Mouse (Mus musculus) urinary bladder, postnatal 25 days (tissue): Measurements from ENCODE around the gene Adgrl3.

Source experiments
- DNase-seq: peaks from one replicate; pipeline ENCODE4 v3.0.0; 2022; ENCODE audit warnings: low spot score

Gene Adgrl3

DNA sequence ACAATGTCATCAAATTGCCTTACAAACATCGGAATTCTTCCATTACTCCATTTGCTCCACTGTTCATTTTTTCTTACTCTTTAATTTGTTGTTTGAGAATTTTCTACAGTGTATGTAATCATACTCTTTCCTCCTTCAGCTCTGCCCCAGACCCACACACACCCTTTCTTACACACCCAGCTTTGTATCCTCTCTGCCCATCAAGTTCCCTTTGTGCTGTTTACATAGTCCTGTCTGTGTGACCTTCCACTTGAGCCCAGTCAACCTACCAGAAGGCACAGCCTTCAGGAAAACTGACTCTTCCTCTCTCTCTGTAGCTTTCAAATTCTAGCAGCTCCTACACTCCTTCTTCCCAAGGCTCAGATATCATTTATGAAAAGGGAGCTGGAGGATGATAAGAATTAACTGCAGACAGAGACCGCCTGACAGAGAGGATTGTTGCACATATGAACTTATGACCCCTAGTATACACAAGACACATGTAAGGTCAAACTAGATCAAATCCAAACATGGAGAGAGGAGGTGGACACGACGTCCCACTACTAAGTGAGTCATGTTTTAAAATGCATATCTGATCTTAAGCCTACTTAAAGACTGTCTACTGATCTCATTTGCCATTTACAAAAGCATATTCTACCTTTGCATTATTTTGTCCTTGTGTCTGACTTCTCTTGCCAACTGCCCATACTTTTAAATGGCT, 654.5 kb downstream of the Adgrl3 start:
- DNase-seq = no peak

DNA sequence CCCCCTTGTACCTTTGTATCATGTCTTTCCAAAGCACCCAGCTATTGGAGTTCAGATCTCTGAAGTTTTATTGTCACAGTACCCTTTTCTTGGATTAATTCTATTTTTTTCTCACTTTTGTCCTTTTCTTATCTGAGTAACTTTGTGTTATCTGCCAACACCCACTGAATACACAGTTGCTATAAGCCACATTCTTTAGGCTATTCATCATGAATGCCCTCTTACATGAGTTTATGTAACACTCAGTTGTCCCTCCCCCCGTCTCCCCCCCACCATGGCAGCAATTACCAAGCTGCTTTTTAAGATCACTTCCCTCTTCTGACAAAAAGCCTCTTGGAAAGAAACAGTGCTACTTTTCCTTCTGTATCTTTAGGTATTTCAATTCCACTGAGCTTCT, 655.0 kb downstream of the Adgrl3 start:
- no peak for DNase-seq

DNA sequence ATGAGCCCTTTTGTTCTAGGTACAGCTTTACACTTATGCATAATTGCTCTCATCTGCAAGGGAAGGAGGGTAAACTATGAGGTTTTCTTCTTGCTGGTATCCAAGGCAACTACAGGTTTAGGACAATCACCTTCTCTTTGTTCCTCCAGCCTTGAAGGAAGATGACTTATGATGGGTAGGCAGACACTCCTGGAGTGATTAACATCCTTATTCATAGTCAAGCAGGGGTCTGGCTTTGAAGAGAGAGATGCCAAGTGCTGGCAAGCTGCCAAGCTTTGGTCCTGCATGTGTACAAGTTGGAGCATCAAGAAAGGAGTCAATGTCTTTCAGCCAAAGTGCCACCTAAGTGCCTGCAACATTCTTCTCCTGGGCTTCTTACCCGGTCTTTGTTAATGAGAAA, 657.0 kb downstream of the Adgrl3 start:
- DNase-seq = no peak

DNA sequence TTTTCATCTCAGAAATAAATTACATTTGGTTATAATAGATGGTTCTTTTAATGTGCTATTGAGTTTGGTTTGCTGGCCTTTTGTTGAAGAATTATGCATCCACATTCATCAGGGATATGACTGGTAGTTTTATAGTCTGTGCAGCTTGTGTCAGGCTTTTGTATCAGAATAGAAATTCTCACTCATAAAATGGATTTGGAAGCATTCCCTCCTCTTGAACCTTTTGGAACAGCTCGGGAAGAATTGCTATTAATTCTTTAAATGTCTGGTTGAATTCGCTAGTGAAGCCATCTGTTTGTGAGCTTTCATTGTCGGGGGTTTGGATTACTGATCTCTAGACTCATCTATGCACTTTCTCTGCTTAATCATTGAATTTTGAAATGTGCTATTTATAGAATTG, 666.3 kb downstream of the Adgrl3 start:
- DNase-seq = no peak

DNA sequence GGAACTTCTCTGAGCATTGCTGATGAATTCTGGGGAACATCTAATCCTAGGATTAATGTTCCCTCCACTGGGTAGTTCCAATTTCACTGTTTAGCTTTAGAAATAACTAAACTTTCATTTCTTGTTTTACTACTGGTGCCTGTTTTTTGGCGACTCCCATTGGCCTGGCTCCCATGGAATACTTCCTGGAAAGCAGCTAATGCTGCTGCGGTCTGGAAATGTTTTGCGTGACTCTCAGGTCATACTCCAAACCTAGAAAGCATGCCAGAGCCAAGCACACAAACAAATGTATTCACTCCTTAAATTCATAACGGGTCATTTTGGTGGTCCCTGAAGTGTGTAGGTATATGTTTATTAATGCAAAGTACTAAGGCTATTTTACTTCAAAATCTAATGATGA, 666.9 kb downstream of the Adgrl3 start:
- DNase-seq = peak; percentile 6

DNA sequence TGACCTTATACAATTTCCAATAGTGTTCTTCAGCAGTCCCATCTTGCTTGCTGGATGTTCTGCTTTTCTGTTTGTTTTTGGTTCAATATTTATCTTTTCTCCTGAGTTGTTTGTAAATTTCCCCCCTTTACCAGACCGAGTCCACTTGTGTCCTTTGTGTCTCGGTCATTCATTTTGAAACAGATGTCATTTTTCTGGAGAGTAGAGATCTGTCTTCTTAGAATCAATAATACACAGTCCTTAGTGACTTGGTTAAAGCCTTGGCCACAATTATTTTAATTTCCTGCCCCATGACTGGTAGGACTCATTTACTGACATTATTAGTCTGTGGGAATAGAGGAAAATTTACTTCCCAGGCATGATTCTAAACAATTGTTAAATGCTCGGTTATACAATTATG, 709.7 kb downstream of the Adgrl3 start:
- DNase-seq = no peak

DNA sequence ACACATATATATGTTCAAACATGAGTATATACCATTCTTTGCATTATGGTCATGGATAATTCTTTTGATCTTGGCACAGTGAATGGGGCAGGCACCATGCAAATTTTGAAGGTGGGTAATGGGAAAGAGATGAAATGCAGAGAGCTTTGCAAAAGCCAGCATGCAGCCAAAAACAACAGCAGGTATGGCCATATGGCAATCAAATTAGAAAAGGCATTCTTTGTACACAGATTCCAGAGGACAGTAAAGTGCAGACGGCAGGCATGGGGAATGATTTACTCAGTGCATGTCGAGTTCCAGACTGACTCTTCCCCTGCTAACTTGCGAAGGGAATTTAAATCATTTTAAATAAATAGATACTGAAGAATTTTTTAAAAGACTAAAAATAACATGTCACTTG, 716.1 kb downstream of the Adgrl3 start:
- DNase-seq = no peak

DNA sequence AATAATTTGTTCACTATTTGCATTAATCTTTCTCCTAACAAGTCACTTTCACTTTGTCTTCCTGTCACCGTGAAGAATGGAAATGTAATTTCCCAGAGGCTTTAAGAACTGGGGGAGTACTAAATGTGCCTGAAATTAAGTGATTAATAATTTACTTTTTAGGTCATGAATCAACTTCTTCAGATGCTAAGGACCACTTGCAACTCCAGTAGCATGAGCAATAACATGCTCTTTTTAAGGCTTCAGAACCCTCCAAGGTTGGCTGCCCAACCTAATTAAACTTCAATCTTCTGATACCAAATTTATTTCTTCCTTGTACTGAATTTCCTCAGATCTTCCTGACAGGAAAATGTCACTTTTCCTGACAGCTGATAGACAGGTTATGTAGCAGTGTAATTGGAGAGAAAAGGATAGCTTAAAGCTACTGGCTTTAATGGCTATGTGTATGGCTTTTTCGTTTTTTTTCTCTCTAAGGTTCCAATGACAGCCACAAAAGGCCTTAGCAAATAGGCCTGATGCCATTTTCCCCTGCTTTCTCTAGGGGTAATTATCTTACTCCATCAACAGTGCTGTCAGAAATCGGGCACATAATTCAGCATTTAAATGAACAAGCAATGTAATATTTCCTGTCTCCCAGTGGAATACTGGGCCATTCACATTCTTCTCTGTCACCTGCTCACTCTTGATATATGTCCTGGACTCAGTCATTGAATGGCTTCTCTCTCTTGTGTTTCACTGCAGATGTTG, 718.5 kb downstream of the Adgrl3 start:
- DNase-seq = no peak

DNA sequence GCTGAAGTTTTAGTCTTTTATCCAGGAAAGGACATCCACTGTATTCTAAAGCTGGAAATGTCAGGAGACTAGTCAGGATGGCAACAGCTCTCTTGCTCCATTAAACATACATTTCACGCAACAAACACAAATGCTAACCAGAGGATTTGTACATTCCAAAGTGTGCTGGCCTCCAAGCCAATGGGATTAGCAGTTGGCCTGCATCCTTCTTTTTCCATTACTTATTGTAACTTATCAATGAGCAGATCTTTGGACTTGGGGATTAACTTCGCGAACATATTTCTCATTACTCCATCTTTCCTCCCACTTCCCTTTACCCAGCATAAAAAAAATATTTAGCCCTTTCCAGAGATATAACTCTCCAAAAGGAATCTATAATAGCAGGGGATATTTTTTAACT, 732.5 kb downstream of the Adgrl3 start:
- no peak for DNase-seq

DNA sequence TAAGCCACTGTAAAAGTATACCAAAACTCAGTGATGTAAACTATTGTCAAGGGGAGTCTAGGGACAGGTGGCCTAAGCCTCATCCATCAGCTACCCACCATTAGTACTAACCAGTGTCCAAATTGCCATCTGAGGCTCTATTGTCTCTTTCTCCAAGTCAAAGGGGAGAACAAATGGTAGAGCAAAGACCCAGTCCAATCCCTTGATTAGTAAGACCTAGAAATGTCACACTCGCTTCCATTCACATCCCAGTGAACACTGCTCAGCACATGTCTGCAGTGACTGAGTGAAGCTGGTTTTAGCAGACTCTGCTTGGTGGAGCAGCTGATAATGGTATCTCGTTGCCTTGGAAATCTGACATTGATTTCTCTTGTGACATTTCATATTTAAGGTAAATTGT, 735.8 kb downstream of the Adgrl3 start:
- no peak for DNase-seq

DNA sequence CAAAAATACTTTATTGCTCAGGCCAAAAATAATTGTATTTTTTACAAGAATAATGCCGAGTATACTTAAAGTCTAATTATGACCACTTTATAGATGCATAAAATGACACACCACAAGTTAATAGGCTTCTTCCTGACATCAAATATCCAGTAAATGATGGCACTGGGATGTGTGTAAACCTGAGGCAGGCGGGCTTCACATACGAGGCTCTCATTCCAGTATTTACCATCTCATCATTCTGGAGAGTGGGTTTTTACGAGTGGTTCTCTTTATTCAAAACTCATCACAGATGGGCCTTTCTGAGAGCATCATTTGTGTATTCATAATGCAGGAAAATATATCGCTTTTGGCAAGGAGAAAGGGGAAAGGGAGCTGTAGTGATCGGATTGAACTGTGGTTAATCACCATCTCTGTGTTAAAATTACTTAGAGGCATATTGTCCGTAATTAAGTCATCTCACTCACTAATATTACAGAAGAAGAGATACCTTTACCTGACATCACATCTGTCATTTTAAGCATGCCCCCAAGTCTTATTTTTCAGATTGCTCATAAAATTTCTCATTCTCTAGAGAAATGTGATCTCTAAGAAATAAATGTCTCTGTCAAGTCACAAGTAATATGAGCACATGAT, 737.3 kb downstream of the Adgrl3 start:
- DNase-seq = no peak

DNA sequence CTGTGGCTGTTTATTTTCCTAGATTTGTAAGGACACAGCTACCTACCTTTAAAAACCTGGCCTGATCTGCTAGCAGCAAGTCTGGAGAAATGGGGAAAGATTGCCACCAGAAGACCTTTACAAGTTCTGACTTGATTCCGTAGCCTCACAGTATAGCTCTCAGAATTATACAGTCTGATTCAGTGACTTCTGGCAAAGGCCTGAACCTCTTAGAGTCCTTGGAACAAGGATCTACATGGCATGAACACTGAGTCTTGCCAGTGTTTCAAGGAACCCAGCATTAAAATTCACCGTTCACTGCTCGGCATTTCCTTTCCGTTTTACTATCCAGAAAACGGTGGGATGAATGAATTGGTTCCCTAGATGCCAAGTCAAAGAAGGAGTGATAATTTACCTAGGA, 756.3 kb downstream of the Adgrl3 start:
- no peak for DNase-seq

DNA sequence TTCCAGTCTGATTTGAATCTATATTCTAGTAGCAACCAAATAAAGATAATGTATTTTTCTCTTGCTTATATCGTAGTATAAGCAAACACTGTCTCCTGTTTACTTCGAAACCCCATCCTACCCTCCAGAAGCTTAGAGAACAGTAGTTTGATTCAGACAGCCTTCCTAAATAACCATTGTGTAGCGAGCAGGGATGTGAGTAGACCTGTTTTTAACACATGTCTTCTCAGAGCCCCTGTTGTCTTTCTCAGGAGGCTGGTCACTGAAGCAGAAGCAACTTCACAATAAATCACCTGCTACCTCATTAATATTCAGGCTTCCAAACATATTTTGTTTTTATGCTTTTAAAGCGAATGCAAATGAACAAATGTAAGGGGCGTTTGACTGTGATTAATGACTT, 756.8 kb downstream of the Adgrl3 start:
- no peak for DNase-seq

DNA sequence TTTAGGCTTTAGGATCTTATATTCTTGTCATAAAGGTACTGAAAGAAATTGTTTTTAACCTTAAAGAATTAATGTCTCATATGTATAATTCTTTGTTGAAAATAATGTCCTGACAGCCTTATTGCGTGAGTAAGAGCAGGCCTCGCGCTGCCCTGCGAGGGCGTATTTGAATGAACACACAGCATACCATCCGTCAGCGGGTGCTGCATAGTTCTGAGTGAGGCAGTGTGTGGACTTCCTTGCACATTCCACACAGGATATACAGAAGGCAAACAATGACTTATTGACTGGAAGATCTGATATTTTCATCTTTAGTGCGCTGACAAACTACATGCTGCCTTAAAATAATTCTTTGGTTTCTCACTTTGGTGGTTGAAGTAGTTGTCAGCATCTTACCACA, 764.8 kb downstream of the Adgrl3 start:
- no peak for DNase-seq

DNA sequence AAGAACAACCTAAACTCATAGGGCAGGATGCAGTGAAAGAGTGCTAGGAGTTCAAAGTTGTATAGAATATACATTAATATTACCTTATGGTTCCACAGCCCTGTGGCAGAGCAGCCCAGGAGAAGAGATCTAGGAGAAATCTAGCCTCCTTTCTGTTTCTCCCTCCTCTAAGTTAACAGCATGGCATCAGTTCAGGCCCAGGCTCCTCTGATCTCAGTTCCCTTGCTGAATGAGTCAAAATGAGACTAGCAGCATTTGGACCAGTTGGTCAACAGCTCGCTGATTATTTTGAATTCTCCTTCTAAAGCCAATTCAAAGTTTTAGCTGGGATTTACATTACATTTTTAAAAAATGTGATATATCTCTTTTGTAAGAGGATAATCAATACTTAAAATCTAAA, 770.8 kb downstream of the Adgrl3 start:
- DNase-seq = no peak

DNA sequence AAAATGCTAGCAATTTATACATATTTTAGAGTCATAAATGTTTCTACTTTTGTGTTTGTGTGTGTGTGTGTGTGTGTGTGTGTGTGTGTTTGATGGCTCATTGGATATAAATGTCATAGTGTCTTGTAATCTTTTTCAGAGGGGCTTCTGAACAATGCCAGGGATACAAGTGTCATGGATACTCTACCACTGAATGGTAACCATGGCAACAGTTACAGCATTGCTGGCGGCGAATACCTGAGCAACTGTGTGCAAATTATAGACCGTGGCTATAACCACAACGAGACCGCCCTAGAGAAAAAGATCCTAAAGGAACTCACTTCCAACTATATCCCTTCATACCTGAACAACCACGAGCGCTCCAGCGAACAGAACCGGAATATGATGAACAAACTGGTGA, 774.2 kb downstream of the Adgrl3 start:
- DNase-seq = no peak

DNA sequence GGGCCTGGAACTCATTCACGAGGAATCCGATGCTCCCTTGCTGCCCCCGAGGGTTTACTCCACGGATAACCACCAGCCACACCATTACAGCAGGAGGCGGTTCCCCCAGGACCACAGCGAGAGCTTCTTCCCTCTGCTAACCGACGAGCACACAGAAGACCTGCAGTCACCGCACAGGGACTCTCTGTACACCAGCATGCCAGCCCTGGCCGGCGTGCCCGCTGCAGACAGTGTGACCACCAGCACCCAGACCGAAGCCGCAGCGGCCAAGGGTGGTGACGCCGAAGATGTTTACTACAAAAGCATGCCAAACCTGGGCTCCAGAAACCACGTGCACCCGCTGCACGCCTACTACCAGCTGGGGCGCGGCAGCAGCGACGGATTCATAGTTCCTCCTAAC, 774.7 kb downstream of the Adgrl3 start:
- DNase-seq = no peak

DNA sequence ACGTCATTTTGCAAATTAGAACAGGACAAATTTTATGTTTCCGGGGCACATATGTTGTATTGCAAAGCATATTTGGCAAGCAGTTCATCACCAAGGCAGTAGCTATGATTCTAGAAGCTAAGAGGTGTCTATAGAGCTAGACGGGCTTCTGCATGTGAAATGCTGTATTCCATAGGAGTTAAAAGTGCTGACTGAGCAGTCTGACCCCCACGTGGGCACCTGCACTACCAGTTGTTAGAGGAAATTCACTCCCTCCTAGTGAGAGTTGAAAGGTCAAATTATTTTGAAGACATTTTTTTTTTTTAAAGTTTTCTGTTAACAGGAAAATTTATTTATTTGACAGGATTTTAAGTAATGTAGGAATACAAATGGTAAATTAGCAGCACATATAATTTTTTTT, 776.2 kb downstream of the Adgrl3 start:
- no peak for DNase-seq

DNA sequence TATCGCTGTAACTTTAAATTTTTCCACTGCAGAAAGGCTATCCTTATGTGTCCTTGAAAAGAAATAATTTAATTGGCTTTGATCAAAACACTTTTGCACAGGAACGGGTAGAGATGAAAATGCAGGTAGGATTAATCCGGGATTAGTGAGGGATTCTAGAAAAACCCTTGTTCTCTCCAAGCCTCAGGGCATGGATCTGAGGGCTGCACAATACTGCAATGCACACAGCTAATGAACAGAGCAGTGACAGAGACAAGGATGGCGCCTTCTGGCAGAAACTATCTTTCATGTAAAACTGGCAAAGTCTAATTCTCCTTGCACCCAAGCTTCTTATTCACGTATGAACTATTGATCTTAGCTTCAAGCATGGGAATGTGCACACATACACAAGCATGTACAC, 791.0 kb downstream of the Adgrl3 start:
- DNase-seq = no peak

DNA sequence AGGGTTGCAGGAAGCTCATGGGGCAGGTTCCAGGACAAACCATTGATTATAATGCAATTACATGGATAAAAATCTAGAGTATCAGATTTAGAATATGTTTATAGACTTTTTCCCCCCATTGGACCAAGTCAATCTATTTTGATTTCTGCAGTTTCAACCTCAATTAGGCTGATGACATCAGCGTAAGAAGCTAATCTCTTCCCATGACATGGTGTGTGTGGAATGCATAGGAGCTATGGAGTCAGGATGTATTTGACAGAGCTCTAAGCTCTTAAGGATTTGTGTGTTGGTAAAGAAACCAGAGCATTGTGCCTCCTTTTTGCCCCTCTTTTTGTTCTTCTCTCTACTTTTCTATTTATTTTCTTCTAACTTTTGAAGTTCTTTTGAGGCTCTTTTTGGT, 812.1 kb downstream of the Adgrl3 start:
- DNase-seq = no peak

DNA sequence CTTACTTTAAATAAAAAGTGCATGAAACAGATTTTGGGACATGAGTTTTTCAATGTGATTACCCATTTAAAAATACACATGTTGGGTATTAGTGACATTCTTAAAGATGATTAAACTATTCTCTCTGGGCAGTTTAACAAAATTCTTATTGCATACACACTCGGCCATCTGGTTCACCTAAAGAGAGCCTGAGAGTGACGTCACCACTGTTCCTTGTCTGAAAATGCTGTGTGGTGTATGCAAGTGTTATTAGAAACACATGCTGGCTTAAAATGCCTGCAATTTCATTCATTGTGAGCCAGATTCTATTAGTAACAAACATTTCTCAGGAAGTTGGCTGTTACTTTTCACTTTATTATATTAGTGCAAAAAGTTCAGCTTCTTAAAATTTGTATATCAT, 812.7 kb downstream of the Adgrl3 start:
- no peak for DNase-seq

DNA sequence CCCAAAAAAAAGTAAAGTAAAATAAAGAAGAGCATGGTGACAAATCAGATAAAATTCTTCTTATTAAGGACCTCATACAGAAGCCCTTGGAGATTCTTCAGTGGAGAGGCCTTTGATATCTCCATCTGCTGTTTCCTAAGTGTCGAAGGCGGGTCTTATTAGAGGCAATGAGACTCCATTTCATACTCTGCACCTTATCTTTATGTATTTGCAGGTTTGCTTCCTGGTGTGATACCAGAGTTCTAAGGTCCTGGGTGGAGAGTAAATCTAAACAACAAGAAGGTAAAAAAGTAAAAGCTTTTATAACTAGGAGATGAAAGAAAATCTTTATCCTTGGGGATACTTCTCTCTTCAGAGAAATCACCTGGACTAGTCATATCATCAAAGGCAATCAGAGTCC, 817.9 kb downstream of the Adgrl3 start:
- no peak for DNase-seq

DNA sequence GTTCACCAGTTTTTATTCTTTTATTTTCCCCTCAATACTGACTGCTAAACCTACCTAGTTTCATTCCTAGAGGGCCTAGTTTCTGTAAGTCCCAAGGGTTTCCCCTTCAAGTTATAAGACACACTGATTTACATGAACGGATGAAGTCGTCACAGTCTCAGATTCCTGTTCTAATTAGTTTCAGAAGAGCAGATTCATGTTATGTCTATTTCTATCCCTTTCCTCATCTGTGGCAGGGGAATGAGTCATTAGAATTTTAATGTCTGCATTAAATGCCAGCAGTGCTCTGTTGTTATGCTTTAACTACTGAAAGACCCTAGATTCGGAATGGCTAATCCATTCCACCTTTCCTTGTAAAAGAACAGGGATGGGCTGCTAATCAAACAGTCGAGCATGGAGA, 823.9 kb downstream of the Adgrl3 start:
- DNase-seq = no peak

DNA sequence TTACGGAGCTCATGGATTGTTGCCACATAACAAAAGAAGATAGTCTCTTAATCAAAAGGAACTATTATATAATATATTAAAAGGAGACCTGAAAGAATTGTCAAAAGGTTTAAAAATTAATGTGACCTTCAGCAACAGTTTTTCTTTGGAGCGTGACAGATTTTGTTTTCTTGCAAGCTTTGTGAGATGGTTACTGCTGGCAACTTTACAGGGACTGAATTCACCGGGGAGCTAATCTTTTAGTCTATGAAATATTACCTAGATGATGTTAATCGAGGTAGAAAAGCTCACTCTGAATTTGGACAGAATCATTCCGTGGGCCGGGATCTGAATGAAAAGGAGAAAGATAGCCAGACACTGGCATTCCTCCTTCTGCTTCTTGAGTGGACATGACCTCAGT, 850.4 kb downstream of the Adgrl3 start:
- DNase-seq = no peak
